ENCODE assay signal across 10 mouse cellular contexts in genomic region chr10:61424500-61424899, GRCm38 (mm10). TPM values are rescaled to one million over a fixed set of nuclear protein-coding genes. Genes with fewer than 3 reads are reported as not detected.
DNase-seq lines count a peak whose midpoint lies in the region; ATAC-seq lines count a peak whose summit lies in the region.
"Had no signal": no experiment of that assay in that cellular context is flagged by ENCODE, and none has a peak within 500 bp of the region (broad histone marks: within the 10 kb centered on the region; RNA-seq: fewer than 3 reads in every experiment).

No protein-coding gene starts in this region.

- H3K9ac ChIP-seq in neural tube, embryonic 13.5 days, result no peak overlapping the region
- no peak overlapping the region for H3K9ac ChIP-seq in hindbrain, embryonic 15.5 days

- H3K27ac ChIP-seq in neural tube, embryonic 13.5 days (replicated peaks), result no peak overlapping the region
- peak overlapping the region; percentile 47; the same call in 1 of the 2 replicates for H3K27ac ChIP-seq in hindbrain, embryonic 15.5 days (replicated peaks)

- 0 out of 2 replicates have a peak overlapping the region, but pooled peaks have one; percentile 11 for H3K4me2 ChIP-seq in neural tube, embryonic 13.5 days
- peak overlapping the region; percentile 21; the same call in 1 of the 2 replicates for H3K4me2 ChIP-seq in hindbrain, embryonic 15.5 days

- WGBS in neural tube, embryonic 13.5 days, result 28% methylated on average over 7 of the region's 7 CpGs
- WGBS in hindbrain, embryonic 15.5 days, result 22% methylated on average over 7 of the region's 7 CpGs

- peaks cover 21% of the 10 kb centered on the region for H3K27me3 ChIP-seq in neural tube, embryonic 13.5 days
- H3K27me3 ChIP-seq in hindbrain, embryonic 15.5 days, result peaks cover 17% of the 10 kb centered on the region

- H3K9me3 ChIP-seq in neural tube, embryonic 13.5 days, result no peaks in the 10 kb centered on the region
- no peaks in the 10 kb centered on the region for H3K9me3 ChIP-seq in hindbrain, embryonic 15.5 days

- DNase-seq in heart, postnatal 4 days, result peak; percentile 30
- DNase-seq in heart, adult 11 months, result no peak
- DNase-seq in neural tube, embryonic 10.5 days (ENCODE audit: extremely low spot score, low spot score), result no peak
- no peak for DNase-seq in right cerebral cortex, postnatal 25 days
- DNase-seq in frontal cortex, postnatal 14 days (ENCODE audit: low spot score in 2 of 2), result no peak
- no peak for DNase-seq in B cell, adult 2 months

- no peak overlapping the region for H3K4me3 ChIP-seq in neural tube, embryonic 13.5 days
- H3K4me3 ChIP-seq in hindbrain, embryonic 15.5 days, result no peak overlapping the region

- H3K4me1 ChIP-seq in neural tube, embryonic 13.5 days (replicated peaks), result peaks cover 30% of the 10 kb centered on the region
- peaks cover 22% of the 10 kb centered on the region for H3K4me1 ChIP-seq in hindbrain, embryonic 15.5 days (replicated peaks)

- peak; percentile 48; the same call in 1 of the 2 replicates for ATAC-seq in neural tube, embryonic 13.5 days (ENCODE audit: low read depth)
- peak; percentile 70 for ATAC-seq in hindbrain, embryonic 15.5 days (ENCODE audit: low FRiP score, low read depth)

- H3K36me3 ChIP-seq in neural tube, embryonic 13.5 days, result peaks cover 3% of the 10 kb centered on the region
- H3K36me3 ChIP-seq in hindbrain, embryonic 15.5 days, result no peaks in the 10 kb centered on the region

RNA-seq across cellular contexts. Expression of gene Nodal, which starts 6.7 kb away (rescaled TPM):
- under 1 TPM; 0.24 to 0.32 TPM for total RNA-seq in heart, postnatal 4 days (2021)
- 0.14 TPM in 1 of 2 replicates, not detected in the other for polyA plus RNA-seq in neural tube, embryonic 13.5 days (2015; fragmentation: Nextera tagmentation; extraction: Ambion mirVana)
- polyA plus RNA-seq in hindbrain, embryonic 15.5 days (2015; fragmentation: Nextera tagmentation; extraction: Ambion mirVana), result 0.30 and 0.34 TPM in 2 replicates
- total RNA-seq: MEL had no signal
- polyA plus RNA-seq: small intestine, adult 2 months had no signal

RNA-seq across cellular contexts. Expression of gene Eif4ebp2, which starts 28.0 kb away (rescaled TPM):
- total RNA-seq in heart, postnatal 4 days (2021), result 10 to 100 TPM; 95.4 to 95.9 TPM
- polyA plus RNA-seq in neural tube, embryonic 13.5 days (2015; fragmentation: Nextera tagmentation; extraction: Ambion mirVana), result 50.3 and 61.8 TPM in 2 replicates
- 55.7 and 56.2 TPM in 2 replicates for polyA plus RNA-seq in hindbrain, embryonic 15.5 days (2015; fragmentation: Nextera tagmentation; extraction: Ambion mirVana)

RNA-seq across cellular contexts. Expression of gene Pald1, which starts 41.2 kb away (rescaled TPM):
- 10 to 100 TPM; 38.1 to 38.9 TPM for total RNA-seq in heart, postnatal 4 days (2021)
- polyA plus RNA-seq in neural tube, embryonic 13.5 days (2015; fragmentation: Nextera tagmentation; extraction: Ambion mirVana), result 30.6 and 31.5 TPM in 2 replicates
- 26.4 and 32.4 TPM in 2 replicates for polyA plus RNA-seq in hindbrain, embryonic 15.5 days (2015; fragmentation: Nextera tagmentation; extraction: Ambion mirVana)

RNA-seq across cellular contexts. Expression of gene Lrrc20, which starts 51.1 kb away (rescaled TPM):
- 10 to 100 TPM; 16.4 to 17.1 TPM for total RNA-seq in heart, postnatal 4 days (2021)
- 14.9 and 15.0 TPM in 2 replicates for polyA plus RNA-seq in neural tube, embryonic 13.5 days (2015; fragmentation: Nextera tagmentation; extraction: Ambion mirVana)
- polyA plus RNA-seq in hindbrain, embryonic 15.5 days (2015; fragmentation: Nextera tagmentation; extraction: Ambion mirVana), result 15.6 and 17.8 TPM in 2 replicates
